Mouse (Mus musculus) urinary bladder, adult 2 months (tissue): ENCODE data around the gene Dapp1. TPM values are rescaled to one million over a fixed set of nuclear protein-coding genes. Genes with fewer than 3 reads are reported as not detected.
"Not testable (repeated sequence)": the region's sequence is repeated elsewhere in the genome, so short reads cannot be mapped to it uniquely, and the experiment has no call there.

Source experiments
- DNase-seq: peaks from one replicate; pipeline ENCODE4 v3.0.0; 2022; ENCODE audit warnings: low spot score
- polyA plus RNA-seq: library from polyadenylated mRNA; depleted of rRNA; stranded (reverse); fragments of >200 nt; gene quantifications from 2 replicates; pipeline ENCODE4 v1.2.3, GENCODE M21; 2012

Gene Dapp1
- polyA plus RNA-seq, 1 experiment: 16.5 TPM

DNA sequence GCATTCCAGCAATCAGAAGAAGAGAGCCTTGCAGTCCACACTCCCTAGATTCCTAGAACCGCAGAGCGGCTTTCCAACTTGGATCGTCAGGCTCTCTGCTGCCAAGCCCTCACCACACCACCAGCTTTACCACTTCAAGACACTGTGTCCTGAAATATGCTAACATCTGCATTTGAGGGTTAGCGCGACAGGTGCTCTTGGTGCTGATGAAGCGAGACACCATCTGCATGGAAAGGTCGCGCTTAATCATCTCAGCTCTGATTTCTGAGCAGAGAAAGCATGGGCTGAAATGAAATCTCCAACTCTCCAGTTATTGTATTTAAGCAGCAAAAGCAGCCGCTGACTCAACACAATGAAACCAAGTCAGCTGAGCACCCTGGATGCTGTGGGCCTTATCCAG, 8.1 kb upstream of the Dapp1 start:
- no peak for DNase-seq

DNA sequence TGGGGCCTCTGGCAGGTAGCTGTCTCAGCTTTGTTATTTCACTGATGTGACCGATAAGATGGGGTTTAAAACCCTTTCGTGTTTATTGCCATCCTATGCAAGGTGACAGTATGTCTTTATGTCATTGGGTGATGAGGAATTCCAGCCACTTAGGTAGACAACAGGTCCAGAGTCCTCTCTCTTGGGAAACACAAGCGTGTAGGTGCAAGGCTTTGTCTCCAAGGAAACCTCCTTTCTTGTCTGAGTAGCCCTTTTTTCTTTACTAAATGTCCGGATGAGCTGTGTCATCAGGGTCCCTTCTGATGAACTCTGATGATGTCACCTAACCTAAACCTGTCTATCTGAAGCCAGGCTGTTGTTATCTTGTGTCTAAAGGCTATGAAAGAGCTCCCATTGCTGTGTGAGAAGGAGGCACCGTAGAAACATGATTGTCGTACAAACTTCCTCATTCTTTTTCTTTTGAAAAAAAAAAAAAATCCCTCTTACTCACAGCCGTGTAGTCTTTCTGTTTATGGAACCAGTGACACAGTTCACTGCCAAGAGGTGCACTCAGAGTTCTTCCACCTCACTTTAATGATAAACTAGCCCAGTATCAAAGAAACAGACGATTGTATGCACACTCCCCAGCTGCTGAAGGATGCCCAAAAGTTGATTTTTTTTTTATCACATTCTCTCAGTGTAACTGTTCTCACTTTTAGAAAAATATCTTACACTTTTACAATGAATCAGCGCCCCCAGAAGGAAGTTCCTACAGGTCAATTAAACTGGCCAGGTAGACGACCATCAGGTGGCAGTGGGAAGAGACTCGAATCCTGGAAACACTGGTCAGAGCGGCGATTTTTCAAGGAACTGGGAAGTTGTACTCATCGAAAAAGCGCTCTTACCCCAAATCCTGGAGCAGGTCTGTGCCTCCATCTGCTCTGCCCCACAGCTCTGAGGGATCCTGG, 637 bp downstream of the Dapp1 start:
- no peak for DNase-seq

DNA sequence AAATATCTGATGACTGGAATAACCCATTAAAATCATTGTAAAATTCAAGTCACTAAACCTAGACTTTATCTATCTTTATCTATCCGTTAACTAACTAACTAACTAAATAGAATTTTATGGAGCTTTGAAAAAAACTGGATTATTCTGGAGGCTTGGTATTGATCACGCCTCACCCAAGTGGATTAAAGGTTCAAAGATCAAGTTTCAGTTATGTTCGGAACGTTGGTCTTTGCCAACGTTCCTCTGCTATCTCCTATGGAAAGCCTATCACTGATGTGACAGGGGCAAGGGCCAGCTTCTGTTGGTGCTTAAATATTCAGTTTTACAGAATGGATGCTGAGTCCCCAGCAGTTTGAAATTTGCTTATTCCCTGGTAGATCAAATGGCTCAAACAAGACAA, 3.1 kb downstream of the Dapp1 start:
- DNase-seq: no peak

DNA sequence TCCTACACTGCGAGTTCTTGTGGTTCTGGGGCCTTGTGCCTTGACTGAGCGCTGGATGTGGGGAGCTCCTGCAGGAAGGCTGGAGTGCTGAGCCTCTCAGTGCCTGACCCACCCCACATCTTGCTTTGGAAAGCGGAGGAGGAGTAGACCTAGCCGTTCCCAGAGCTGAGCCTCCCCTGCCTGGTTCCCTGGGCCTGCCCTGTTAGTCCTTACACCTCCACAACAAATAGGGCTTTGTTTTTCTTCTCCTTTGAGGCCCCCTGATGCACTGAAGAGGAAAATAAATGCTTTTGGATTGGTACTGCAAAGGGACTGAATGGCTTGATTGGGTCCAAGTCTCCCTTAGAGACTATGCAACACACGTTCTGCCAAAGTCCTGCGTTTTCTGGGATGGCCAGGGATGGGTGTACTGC, 3.7 kb downstream of the Dapp1 start:
- no peak for DNase-seq

DNA sequence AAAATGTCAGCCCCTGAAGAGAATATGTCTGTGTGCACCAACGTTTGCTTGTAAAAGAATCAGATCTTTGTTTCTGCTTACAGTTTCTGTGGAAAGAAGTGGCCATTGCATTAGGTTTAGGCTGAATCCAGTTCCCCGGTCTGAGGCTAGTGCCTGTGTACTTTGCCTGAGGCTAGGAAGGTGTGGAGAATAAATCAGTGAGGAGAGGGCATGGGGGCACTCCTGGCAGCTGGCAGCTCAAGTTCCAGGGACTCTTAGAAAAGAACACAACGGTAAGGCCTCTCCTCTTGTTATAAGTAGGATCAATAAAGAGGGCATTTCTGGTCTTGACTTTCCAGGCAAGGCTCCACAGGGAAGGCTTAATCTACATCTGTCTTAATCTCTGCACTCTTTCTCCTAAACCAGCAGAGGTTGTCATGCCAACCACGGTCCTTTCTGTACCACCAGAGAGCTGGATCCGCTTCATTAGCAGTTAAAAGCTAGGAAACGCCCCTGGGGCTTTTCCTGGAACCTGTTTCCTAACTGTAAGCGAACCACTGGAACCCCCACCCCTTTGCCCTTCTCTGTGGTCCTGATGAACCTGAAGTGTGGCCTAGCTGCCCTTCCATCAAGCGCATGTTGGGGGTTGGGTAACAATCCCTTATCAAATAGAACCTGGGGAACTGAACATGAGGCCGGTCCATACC, 4.3 kb downstream of the Dapp1 start:
- DNase-seq: no peak

DNA sequence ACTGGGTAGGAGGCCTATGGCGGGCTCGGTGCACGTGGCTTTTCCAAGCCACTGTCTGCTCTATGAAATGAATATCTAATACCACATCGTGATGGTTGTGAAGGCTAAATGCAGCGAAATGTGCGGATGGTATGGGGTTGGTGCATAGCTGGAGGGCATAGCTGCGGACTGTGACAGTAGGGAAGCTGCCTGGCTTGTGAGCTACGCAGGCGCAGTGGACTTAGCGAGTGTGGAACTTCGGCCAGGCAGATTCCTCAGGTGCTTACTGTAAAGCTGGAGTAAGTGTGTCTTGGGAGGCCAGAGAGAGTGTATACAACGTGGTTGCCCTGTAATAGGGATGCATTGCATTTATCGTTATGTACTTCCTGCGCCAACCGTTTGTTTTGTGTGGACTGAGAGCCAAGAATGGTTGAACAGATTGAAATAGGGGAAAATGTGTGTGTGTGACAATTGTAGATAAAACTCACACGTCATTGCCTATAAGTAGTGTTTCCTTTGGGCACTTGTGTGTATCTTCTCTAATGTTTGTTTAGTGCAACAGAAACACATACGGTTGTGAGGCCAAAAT, 5.4 kb downstream of the Dapp1 start:
- no peak for DNase-seq

DNA sequence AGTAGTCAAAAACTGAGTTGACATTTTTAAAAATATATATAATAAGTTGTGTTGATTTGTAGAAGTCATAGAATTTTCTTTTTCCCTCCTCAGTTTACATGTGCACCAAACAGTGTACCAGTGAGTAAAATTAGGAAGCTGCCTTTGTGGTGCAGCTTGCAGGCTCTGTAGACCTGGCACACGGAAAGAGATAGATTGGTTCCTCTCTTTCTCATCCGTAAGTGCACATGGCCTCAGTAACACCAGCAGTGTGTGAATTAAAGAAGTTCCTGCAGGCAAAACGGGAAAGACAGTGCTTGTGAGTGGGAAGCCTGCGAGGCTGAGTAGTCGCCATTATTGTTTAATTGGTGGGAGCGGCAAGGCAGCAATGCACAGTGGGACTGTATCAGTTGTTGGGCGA, 5.9 kb downstream of the Dapp1 start:
- no peak for DNase-seq

DNA sequence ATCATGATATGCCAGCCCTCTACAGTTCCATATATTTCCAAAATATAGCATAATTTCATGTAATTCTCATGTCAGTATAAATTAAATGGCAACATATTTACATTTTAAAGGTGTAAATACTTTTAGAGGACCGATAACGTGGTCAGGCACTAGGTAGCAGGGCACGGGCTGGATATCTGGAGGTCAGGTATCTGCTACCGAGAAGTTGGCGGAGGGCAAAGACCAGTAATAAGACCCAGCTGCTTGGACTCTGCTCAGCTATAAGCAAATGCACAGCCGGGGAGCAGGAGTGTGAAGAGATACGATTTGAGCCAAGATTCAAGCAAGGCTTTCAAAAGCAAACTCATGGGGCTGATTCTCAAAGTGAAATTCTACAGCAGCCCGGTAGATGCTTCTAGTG, 7.0 kb downstream of the Dapp1 start:
- DNase-seq: no peak

DNA sequence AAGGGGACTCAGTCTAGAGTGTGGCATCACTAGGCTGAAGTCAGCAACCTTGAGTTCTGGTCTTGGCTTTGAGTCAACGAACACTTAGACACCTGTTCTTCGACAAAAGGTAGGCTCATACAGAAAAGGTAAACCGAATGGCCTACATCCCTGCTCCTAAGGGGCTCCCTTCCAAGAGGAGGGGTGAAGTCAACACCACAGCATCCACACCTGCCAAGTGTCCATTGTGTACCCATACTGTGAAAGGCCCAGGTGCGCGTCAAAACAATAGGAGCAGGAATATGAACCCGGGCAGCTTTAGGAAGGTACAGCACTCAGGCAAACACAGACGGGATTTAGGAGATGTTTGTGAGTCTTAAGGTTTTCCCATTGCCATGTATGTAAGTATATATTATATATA, 8.4 kb downstream of the Dapp1 start:
- no peak for DNase-seq

DNA sequence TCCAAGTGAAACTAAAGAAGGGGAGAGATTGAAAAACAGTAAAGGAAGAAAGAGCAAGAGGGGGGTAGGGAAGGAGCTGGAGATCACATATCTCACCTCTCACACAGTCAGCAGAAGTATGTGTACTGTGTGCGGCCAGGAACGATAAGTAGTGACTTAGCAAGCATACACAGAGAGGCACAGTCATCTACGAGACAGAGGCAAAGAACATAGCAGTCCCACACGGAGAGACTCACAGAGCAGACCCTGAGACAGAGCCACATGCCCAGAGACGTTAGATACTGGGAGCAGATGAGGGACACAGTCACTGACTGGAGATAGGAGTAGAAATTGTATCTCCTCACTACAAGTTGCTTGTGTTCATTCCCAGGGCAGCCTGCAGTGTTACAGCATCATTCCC, 9.1 kb downstream of the Dapp1 start:
- DNase-seq: no peak

DNA sequence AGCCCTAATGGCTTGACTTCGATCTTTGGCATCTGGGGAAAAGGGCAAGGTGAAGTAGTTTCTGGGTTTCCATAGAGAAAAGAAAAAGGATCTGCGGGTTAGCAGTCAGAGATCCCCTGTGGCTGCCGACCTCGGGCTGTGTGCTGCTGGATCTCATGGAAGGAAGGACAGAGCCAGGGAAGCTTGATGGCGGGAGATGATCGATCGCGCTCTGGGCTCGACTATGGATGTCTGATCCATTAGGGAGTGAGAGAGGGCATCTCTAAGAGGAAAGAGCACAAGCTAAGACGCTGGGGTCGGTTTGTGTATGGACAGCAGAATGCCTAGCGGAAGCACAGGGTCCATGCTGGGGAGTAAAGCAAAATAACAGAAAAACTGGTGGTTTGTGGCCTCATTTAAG, 11.4 kb downstream of the Dapp1 start:
- no peak for DNase-seq

DNA sequence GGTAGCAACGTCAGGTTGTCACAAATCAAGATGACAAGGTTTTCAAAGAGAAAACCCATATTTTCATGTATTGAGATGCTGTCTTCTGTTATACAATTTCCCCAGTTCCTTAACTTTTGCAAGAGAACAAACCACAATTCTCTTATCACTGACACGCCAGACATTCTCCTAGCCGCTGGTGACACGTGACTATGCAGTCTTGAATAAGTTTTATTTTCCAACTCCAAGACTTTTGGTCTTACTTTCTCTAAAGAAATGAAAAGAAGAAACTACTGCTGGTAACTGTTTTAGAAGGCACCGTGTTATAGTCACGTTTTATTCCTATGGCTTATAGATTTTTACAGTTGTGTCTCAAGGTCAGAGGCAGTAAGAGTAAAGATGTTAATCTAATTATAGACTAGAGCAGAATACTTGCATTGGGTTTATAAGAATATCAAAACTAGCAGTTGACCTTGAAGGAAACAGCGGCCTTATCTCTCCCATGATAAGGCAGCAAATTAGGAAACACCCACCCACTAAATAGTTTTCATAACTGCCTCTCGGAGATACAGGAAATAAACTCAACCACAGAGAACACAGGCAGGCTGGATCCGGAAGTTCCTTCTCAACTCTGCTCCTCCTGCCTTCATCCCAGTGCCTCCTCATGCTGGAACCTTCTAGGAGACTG, 12.4 kb downstream of the Dapp1 start:
- DNase-seq: no peak

DNA sequence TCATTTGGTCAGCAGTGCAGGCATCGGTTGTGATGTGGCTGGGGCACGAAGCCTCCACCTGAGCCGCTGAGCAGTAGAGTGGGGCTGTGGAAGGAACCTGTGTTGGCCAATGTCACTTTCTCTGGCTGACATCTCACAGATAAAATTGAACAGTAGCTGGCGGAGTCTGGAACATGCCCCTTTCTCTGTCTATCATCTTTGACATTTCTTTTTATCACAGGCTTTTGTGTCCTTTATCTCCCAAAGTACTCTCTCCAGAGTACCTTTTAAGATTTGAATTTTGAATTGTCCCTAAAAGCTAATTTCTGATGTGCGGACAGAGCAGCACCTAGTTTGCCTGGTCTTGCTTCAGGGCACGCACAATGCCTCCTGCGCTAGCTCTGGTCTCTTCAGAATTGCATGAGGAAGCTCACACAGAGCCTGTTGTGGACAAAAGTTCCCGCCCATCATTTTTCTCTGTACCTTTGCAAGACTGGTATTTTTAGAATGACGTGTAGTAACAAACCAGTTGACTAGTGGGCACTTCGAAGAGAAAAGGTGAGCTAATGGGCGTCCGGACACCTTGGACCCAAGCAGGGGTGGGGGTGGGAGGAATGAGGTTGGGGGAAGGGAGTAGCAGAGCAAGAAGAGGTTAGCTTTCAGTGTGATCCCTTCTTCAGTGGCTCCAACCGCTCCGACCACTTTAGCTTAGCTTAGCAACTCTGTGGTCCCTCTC, 13.1 kb downstream of the Dapp1 start:
- DNase-seq: no peak

DNA sequence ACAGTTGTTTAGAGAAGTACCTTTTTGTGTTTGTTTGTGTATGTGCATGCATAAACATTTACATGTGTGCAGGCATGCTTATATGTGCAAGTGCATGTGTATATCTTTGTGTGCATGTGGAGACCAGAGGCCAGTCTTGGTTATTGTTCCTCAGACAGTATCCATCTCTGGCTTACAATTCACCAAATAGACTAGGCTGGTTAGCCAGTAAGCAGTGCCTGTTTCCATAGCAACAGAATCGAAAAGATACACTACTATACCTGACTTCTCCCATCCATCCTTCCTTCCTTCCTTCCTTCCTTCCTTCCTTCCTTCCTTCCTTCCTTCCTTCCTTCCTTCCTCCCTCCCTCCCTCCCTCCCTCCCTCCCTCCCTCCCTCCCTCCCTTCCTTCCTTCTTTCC, 17.3 kb downstream of the Dapp1 start:
- DNase-seq: not testable (repeated sequence)

DNA sequence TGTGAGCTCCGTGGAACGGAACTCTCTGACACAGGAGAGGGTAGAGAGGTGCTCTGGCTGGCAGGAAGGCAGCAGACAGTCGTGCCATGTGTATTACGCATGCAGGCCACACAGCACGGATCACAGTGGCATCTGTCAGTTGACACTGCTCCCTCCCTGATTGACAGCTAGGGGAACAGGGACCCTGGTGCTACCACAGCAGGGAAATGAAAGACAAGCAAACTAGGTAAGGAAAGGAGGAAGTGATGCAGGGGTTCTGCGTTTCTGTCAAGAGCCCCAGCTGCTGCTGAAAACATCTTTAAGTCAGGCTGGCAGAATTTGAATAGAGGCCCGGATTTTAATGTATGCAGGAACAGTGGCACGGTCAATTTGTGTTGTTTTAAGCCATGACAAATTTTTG, 17.8 kb downstream of the Dapp1 start:
- DNase-seq: no peak

DNA sequence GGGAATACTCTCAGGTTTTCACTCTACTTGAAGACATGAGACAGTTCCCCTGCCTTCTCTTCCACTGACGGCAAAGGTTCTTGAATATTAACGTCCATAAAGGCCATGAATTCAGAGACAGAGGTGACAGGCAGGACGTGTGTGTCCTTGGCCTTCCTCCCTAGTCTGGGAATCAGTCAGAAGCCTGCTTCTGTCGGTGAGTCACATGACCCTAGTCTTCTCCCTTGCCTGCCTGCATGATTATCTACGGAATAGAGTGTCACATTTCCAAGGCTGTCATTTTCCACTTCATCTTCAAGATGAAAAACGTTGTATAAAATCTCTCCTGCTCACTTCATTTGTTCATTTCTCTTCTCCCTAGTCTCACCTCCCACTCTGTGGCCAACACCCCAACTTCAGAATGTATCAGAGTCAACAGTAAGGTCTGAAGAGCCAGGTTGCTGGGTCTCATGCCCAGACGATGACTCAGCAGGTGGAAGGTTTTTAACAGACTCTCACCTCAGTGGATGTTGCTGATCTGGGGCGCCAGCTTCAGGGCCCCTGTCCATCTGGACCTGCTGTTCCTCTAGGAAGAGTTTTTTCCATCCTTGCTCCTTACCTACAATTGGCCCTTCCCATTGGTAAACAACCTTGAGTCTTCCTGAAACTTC, 19.5 kb downstream of the Dapp1 start:
- no peak for DNase-seq

DNA sequence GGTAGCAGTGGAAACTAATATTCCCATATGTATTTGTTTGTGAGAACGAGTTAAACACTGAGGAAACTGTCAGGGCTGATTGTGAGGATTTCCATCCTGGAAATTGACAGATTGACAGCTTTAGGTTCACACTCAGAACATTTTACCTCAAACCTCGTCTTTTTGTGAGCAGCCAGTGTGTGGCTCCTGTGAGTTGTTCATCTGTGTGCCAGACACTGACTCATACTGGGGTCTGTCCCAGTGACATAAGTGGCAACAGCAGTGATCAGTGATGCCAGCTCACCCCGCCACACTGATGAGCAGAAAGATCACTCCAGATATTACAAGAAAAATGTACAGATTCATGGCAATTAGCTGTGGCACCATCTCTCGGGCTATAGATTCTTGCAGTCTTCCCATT, 21.9 kb downstream of the Dapp1 start:
- DNase-seq: no peak

DNA sequence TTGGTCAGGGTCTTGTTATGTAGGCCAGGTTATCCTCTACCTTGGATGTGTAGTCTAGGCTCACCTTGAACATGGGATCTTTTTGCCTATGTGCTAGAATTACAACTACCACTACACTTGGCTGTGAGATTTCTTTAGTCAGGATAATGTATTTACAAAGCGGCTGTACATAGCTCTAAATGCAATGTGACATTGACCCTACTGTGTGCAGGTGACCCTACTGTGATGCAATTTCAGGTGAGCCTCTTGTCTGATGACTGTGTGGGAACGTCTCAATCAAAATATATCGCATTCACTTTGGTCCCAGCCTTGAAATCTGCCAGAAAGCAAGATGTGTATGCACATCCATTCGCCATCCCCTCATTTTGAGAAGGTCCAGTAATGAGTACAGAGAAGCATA, 23.0 kb downstream of the Dapp1 start:
- no peak for DNase-seq

DNA sequence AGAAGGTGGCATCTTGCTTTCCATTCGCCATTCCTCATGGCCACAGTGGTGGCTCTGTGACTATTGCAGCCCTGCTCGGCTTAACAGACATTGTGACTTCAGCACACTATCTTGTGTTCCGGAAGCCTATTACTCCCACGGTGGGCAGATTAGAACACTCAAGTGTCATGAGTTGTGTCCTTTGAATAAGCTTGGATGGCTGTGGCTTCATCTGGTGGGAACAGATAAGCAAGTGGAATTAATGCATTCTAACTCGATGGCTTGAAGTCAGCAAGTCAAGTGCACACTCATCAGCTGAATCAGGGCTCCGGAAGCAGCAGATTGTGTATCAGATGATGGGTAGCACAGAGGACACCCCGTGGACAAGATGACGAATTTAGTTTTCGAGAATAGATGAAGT, 23.5 kb downstream of the Dapp1 start:
- DNase-seq: no peak

DNA sequence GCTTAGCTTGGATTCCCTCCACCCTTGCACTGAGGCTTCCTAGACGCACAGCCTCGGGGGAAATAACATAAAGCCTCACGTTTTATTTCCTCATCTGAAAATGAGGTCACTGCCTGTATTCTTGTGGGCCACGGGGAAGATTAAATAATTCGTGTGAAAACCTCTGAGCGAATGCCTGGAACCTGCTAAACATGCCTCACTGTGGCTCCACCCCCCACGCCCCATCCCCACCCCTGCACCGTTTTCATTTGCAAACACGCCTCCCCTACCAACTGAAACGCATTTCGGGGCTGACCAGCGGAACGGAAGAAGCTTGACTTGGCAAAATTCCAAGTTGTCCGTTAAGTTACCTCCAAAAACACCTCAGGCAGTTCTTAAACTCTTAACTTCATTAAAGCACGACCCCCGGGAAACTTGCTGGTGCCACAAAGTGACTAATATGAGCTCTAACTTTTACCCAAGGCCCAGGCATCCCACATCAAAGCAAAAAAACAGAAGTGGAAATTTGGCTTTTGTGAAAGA, 25.7 kb downstream of the Dapp1 start:
- no peak for DNase-seq
